Mouse (Mus musculus) intestine, postnatal 0 days (tissue): ENCODE measurements around the gene Calb2. TPM values are rescaled to one million over a fixed set of nuclear protein-coding genes. Genes with fewer than 3 reads are reported as not detected.

Experiments
- ATAC-seq: fragments of 200-750 bp; cut with Nextera tagmentation; 2 replicates; pipeline ENCODE4 v1.8.0; 2017; ENCODE audit warnings: mild to moderate bottlenecking, moderate TSS enrichment, moderate library complexity
- H3K27ac ChIP-seq: fragments of 300-500 bp; sonication (generic); 2 replicates; pipeline ENCODE4 v1.5.1; 2014; ENCODE audit warnings: mild to moderate bottlenecking, low read depth, low read length, moderate library complexity
- H3K27me3 ChIP-seq: fragments of 300-500 bp; sonication (generic); replicated peaks from 2 replicates; pipeline ENCODE4 v1.6.1; 2014; ENCODE audit warnings: low read length, mixed read lengths; ENCODE audit not compliant: control insufficient read depth, insufficient read depth
- H3K36me3 ChIP-seq: fragments of 300-500 bp; sonication (generic); 2 replicates; pipeline ENCODE4 v1.6.1; 2014; ENCODE audit warnings: mild to moderate bottlenecking, moderate library complexity; ENCODE audit not compliant: control insufficient read depth, insufficient read depth
- H3K4me1 ChIP-seq: fragments of 300-500 bp; sonication (generic); replicated peaks from 2 replicates; pipeline ENCODE4 v1.6.1; 2014; ENCODE audit warnings: antibody characterized with exemption, low read length, mixed read lengths; ENCODE audit not compliant: control insufficient read depth, insufficient read depth
- H3K4me2 ChIP-seq: fragments of 300-500 bp; sonication (generic); replicated peaks from 2 replicates; pipeline ENCODE4 v1.6.1; 2014; ENCODE audit warnings: low read depth, mild to moderate bottlenecking, moderate library complexity
- H3K4me3 ChIP-seq: fragments of 300-500 bp; sonication (generic); 2 replicates; pipeline ENCODE4 v1.5.1; 2014; ENCODE audit warnings: low read depth, low read length
- H3K9ac ChIP-seq: fragments of 300-500 bp; sonication (generic); 2 replicates; pipeline ENCODE4 v1.6.1; 2014; ENCODE audit warnings: mild to moderate bottlenecking, low read depth, low read length
- H3K9me3 ChIP-seq: fragments of 300-500 bp; sonication (generic); 2 replicates; pipeline ENCODE4 v1.6.1; 2016; ENCODE audit warnings: mixed run types; ENCODE audit not compliant: control insufficient read depth
- CTCF ChIP-seq: sonication (generic); IDR thresholded peaks from 2 replicates; pipeline ENCODE4 v1.5.1; 2016; ENCODE audit warnings: low read depth, mild to moderate bottlenecking, control low read depth, antibody characterized with exemption, moderate library complexity
- WGBS: fragments of 180-500 bp; shearing (Covaris S2); extraction: QIAGEN DNeasy Blood & Tissue Kit; methylation state at CpG from one replicate; pipeline ENCODE4 v1.1.7; 2014; 5-methylcytosine and 5-hydroxymethylcytosine counted together
- polyA plus RNA-seq: library from polyadenylated mRNA; unstranded; fragments of >200 nt; fragmentation: Nextera tagmentation; extraction: Ambion mirVana; gene quantifications from 2 replicates; pipeline ENCODE4 v1.2.1, GENCODE M21; 2015

The Calb2 gene
- polyA plus RNA-seq, 1 experiment from 2014 or later: 0.26 TPM

- no peaks in the 10 kb centered on the region for H3K27me3 ChIP-seq
- H3K9me3 ChIP-seq: no peaks in the 10 kb centered on the region
- ATAC-seq: no peak
- TF ChIP-seq CTCF: no peak
- H3K4me3 ChIP-seq: no peak overlapping the region
- no peaks in the 10 kb centered on the region for H3K4me1 ChIP-seq
- no peak overlapping the region for H3K27ac ChIP-seq
- WGBS: 78% methylated on average over 3 of the region's 3 CpGs
- no peaks in the 10 kb centered on the region for H3K36me3 ChIP-seq
- no peak overlapping the region for H3K4me2 ChIP-seq
- H3K9ac ChIP-seq: no peak overlapping the region
Observed at GRCm38 (mm10) chr8:110140156-110140555, 27.9 kb downstream of the Calb2 start.

- H3K4me1 ChIP-seq: no peaks in the 10 kb centered on the region
- no peak for ATAC-seq
- H3K4me2 ChIP-seq: no peak overlapping the region
- no peaks in the 10 kb centered on the region for H3K9me3 ChIP-seq
- no peak overlapping the region for H3K27ac ChIP-seq
- no peak overlapping the region for H3K9ac ChIP-seq
- H3K27me3 ChIP-seq: no peaks in the 10 kb centered on the region
- H3K4me3 ChIP-seq: no peak overlapping the region
- WGBS: 73% methylated on average over 7 of the region's 7 CpGs
- TF ChIP-seq CTCF: no peak
- no peaks in the 10 kb centered on the region for H3K36me3 ChIP-seq
Observed at GRCm38 (mm10) chr8:110135515-110135914, 32.5 kb downstream of the Calb2 start.

- Histone ChIP-seq H3K9ac (no peak overlapping the region), H3K4me1 (no peaks in the 10 kb centered on the region), H3K9me3 (no peaks in the 10 kb centered on the region), H3K27ac (no peak overlapping the region), H3K4me3 (no peak overlapping the region), H3K36me3 (no peaks in the 10 kb centered on the region), H3K27me3 (no peaks in the 10 kb centered on the region), H3K4me2 (no peak overlapping the region)
- TF ChIP-seq CTCF: no peak
- ATAC-seq: no peak
- 89% methylated on average over 8 of the region's 8 CpGs for WGBS
Observed at GRCm38 (mm10) chr8:110134236-110134635, 33.8 kb downstream of the Calb2 start.

DNA sequence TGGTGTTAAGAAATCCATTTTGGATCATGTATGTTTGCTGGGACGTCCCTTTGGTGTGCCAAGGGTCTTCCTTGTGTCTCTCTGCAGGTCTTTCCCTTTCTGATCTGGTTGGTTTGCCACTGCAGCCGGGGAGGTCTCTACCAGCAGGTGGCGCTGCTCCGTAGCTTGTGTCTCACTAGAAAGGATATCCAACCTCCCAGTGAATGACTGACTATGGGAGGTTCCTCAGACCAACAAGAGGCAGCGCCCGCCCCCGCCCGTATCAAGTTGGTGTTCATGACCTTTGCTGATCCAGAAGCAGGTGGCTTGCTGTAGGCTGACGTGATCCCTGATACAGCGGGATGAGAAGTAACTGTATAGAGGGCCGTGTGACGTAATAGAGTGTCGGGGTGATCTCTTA, 37.5 kb downstream of the Calb2 start:
- Histone ChIP-seq H3K9ac (no peak overlapping the region), H3K9me3 (no peaks in the 10 kb centered on the region), H3K27me3 (no peaks in the 10 kb centered on the region), H3K4me3 (no peak overlapping the region), H3K27ac (no peak overlapping the region), H3K4me2 (no peak overlapping the region), H3K4me1 (no peaks in the 10 kb centered on the region), H3K36me3 (no peaks in the 10 kb centered on the region)
- peak; percentile 51 for ATAC-seq
- 14% methylated on average over 13 of the region's 13 CpGs for WGBS
- peak; percentile 90 for TF ChIP-seq CTCF

GRCm38 (mm10) chr8:110119715-110120114, 48.3 kb downstream of the Calb2 start:
- H3K27ac ChIP-seq: no peak overlapping the region
- no peak overlapping the region for H3K9ac ChIP-seq
- 42% methylated on average over 6 of the region's 6 CpGs for WGBS
- H3K9me3 ChIP-seq: no peaks in the 10 kb centered on the region
- no peak overlapping the region for H3K4me3 ChIP-seq
- TF ChIP-seq CTCF: peak; percentile 59
- no peak for ATAC-seq
- H3K4me2 ChIP-seq: no peak overlapping the region
- H3K27me3 ChIP-seq: no peaks in the 10 kb centered on the region
- H3K4me1 ChIP-seq: no peaks in the 10 kb centered on the region
- no peaks in the 10 kb centered on the region for H3K36me3 ChIP-seq

- Histone ChIP-seq H3K9ac (no peak within 1 kb of the TSS), H3K4me3 (no peak within 1 kb of the TSS), H3K27ac (no peak within 1 kb of the TSS), H3K4me1 (no peaks in the 10 kb centered on the region), H3K4me2 (no peak within 1 kb of the TSS), H3K36me3 (no peaks in the 10 kb centered on the region), H3K9me3 (no peaks in the 10 kb centered on the region), H3K27me3 (no peaks in the 10 kb centered on the region)
- WGBS: 85% methylated on average over 3 of the region's 3 CpGs
- TF ChIP-seq CTCF: peak; percentile 31
- no peak for ATAC-seq
Observed at GRCm38 (mm10) chr8:110102653-110103052, 65.4 kb downstream of the Calb2 start, which contains the start of gene Gm17720. TSS of gene Gm17720 (minus strand) at chr8:110102753.

DNA sequence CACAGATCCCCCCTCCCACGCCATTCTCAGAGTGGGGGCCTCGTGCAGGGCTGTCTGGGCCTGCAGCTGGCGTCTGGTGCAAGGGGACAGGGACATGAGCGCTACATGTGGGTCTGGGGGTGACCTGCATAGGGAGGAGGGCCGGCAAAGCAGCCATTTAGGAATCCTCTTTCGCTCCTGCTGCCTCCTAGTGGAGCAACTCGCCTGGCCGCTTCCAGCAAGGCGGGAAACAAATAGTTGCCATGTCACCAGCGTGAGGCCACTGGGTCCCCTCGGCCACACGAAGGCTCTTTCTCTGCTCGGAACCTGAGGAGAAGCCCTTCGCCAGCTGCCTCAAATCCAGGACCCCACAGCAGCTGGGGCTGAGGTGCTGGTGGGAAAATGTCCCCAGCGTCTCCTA, 66.3 kb downstream of the Calb2 start:
- no peak overlapping the region for H3K27ac ChIP-seq
- H3K9me3 ChIP-seq: no peaks in the 10 kb centered on the region
- H3K4me1 ChIP-seq: no peaks in the 10 kb centered on the region
- H3K9ac ChIP-seq: no peak overlapping the region
- H3K4me2 ChIP-seq: no peak overlapping the region
- H3K27me3 ChIP-seq: no peaks in the 10 kb centered on the region
- 87% methylated on average over 15 of the region's 15 CpGs for WGBS
- ATAC-seq: no peak
- TF ChIP-seq CTCF: no peak
- H3K4me3 ChIP-seq: no peak overlapping the region
- no peaks in the 10 kb centered on the region for H3K36me3 ChIP-seq
